Mouse (Mus musculus): ENCODE measurements around the gene Kcnj1. TPM values are rescaled to one million over a fixed set of nuclear protein-coding genes. Genes with fewer than 3 reads are reported as not detected.

Kcnj1 gene
- polyA plus RNA-seq, 1 experiment = 0.03 TPM

DNA sequence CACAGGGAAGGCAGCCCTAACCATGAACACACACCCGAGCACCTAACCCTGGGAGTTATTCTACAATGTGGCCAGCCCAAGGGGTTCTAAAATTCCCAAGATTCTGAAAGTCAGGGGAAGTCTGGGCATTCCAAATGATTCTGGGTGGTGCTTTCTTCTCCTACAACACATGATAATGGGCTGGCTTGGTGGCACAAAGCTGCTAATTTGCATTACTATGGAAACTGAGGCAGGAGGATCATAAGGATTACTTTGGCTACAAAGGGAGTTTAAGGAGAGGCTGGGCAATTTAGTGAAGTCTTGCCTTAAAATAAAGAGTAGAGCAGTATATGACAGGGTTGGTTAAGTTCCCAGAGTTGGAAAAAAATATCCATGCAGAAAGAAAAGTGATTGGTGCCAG lies 42.7 kb downstream of the Kcnj1 start:
- TF ChIP-seq POLR2A (IDR thresholded peaks at IDR 0.05; ENCODE audit: control insufficient read depth, extremely low read depth, insufficient read depth, low read length, poor library complexity) (no peak), CTCF (IDR thresholded peaks at IDR 0.05; ENCODE audit: borderline replicate concordance, control insufficient read depth, extremely low read depth, insufficient read depth, low read length, poor library complexity) (no peak)
- Histone ChIP-seq H3K4me1 (replicated peaks; ENCODE audit: control insufficient read depth, insufficient read depth, low read length) (no peaks in the 10 kb centered on the region), H3K4me3 (ENCODE audit: control insufficient read depth, insufficient read depth, low read length) (no peak overlapping the region), H3K27ac (ENCODE audit: control insufficient read depth, insufficient read depth, low read length) (no peak overlapping the region), H3K36me3 (ENCODE audit: control insufficient read depth, insufficient read depth, low read length) (no peaks in the 10 kb centered on the region), H3K27me3 (ENCODE audit: control insufficient read depth, insufficient read depth, low read length) (no peaks in the 10 kb centered on the region)
- DNase-seq = no peak
- WGBS = 97% methylated on average over 1 of the region's 1 CpGs

- DNase-seq = no peak
- WGBS = 90% methylated on average over 3 of the region's 3 CpGs
- H3K27me3 ChIP-seq (ENCODE audit: control insufficient read depth, insufficient read depth, low read length) = no peaks in the 10 kb centered on the region
- H3K27ac ChIP-seq (ENCODE audit: control insufficient read depth, insufficient read depth, low read length) = no peak overlapping the region
- peaks cover 4% of the 10 kb centered on the region for H3K36me3 ChIP-seq (ENCODE audit: control insufficient read depth, insufficient read depth, low read length)
- H3K4me3 ChIP-seq (ENCODE audit: control insufficient read depth, insufficient read depth, low read length) = no peak overlapping the region
- H3K4me1 ChIP-seq (replicated peaks; ENCODE audit: control insufficient read depth, insufficient read depth, low read length) = no peaks in the 10 kb centered on the region
- TF ChIP-seq CTCF (IDR thresholded peaks at IDR 0.05; ENCODE audit: borderline replicate concordance, control insufficient read depth, extremely low read depth, insufficient read depth, low read length, poor library complexity) (no peak), POLR2A (IDR thresholded peaks at IDR 0.05; ENCODE audit: control insufficient read depth, extremely low read depth, insufficient read depth, low read length, poor library complexity) (no peak)
These were observed 43.7 kb downstream of the Kcnj1 start for GRCm38 (mm10) chr9:32415952-32416351.

- H3K36me3 ChIP-seq (ENCODE audit: control insufficient read depth, insufficient read depth, low read length) = peaks cover 18% of the 10 kb centered on the region
- H3K27ac ChIP-seq (ENCODE audit: control insufficient read depth, insufficient read depth, low read length) = no peak overlapping the region
- H3K27me3 ChIP-seq (ENCODE audit: control insufficient read depth, insufficient read depth, low read length) = no peaks in the 10 kb centered on the region
- DNase-seq = no peak
- WGBS = 85% methylated on average over 8 of the region's 8 CpGs
- no peaks in the 10 kb centered on the region for H3K4me1 ChIP-seq (replicated peaks; ENCODE audit: control insufficient read depth, insufficient read depth, low read length)
- TF ChIP-seq POLR2A (IDR thresholded peaks at IDR 0.05; ENCODE audit: control insufficient read depth, extremely low read depth, insufficient read depth, low read length, poor library complexity) (no peak), CTCF (IDR thresholded peaks at IDR 0.05; ENCODE audit: borderline replicate concordance, control insufficient read depth, extremely low read depth, insufficient read depth, low read length, poor library complexity) (no peak)
- H3K4me3 ChIP-seq (ENCODE audit: control insufficient read depth, insufficient read depth, low read length) = no peak overlapping the region
These were observed 45.3 kb downstream of the Kcnj1 start for GRCm38 (mm10) chr9:32417466-32418116.

DNA sequence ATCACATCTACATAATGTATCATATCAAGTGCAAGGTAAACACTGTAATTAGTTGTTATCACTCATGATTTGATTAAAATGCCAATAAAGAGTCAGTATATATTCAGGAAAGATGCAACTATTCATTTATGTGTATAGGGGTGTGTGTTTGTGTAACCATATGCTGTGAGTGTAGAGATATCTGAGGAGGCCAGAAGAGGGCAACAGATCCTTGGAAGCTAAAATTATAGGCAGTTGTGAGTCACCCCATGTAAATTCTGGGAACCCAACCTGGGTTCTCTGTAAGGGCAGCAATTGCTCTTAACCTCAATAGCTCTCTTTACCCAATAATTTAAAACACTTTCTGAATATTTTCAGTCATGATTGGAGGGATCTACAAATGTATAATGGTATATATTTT lies 48.4 kb downstream of the Kcnj1 start:
- peaks cover 48% of the 10 kb centered on the region for H3K36me3 ChIP-seq (ENCODE audit: control insufficient read depth, insufficient read depth, low read length)
- TF ChIP-seq POLR2A (IDR thresholded peaks at IDR 0.05; ENCODE audit: control insufficient read depth, extremely low read depth, insufficient read depth, low read length, poor library complexity) (no peak), CTCF (IDR thresholded peaks at IDR 0.05; ENCODE audit: borderline replicate concordance, control insufficient read depth, extremely low read depth, insufficient read depth, low read length, poor library complexity) (no peak)
- no peaks in the 10 kb centered on the region for H3K27me3 ChIP-seq (ENCODE audit: control insufficient read depth, insufficient read depth, low read length)
- H3K27ac ChIP-seq (ENCODE audit: control insufficient read depth, insufficient read depth, low read length) = no peak overlapping the region
- no peak overlapping the region for H3K4me3 ChIP-seq (ENCODE audit: control insufficient read depth, insufficient read depth, low read length)
- H3K4me1 ChIP-seq (replicated peaks; ENCODE audit: control insufficient read depth, insufficient read depth, low read length) = no peaks in the 10 kb centered on the region
- no peak for DNase-seq

GRCm38 (mm10) chr9:32425321-32425720 lies 53.0 kb downstream of the Kcnj1 start:
- TF ChIP-seq POLR2A (IDR thresholded peaks at IDR 0.05; ENCODE audit: control insufficient read depth, extremely low read depth, insufficient read depth, low read length, poor library complexity) (no peak), CTCF (IDR thresholded peaks at IDR 0.05; ENCODE audit: borderline replicate concordance, control insufficient read depth, extremely low read depth, insufficient read depth, low read length, poor library complexity) (no peak)
- H3K27ac ChIP-seq (ENCODE audit: control insufficient read depth, insufficient read depth, low read length) = no peak overlapping the region
- no peaks in the 10 kb centered on the region for H3K27me3 ChIP-seq (ENCODE audit: control insufficient read depth, insufficient read depth, low read length)
- whole genome bisulfite sequencing = 92% methylated on average over 7 of the region's 7 CpGs
- no peak overlapping the region for H3K4me3 ChIP-seq (ENCODE audit: control insufficient read depth, insufficient read depth, low read length)
- H3K4me1 ChIP-seq (replicated peaks; ENCODE audit: control insufficient read depth, insufficient read depth, low read length) = no peaks in the 10 kb centered on the region
- H3K36me3 ChIP-seq (ENCODE audit: control insufficient read depth, insufficient read depth, low read length) = peaks cover 88% of the 10 kb centered on the region
- DNase-seq = no peak

DNA sequence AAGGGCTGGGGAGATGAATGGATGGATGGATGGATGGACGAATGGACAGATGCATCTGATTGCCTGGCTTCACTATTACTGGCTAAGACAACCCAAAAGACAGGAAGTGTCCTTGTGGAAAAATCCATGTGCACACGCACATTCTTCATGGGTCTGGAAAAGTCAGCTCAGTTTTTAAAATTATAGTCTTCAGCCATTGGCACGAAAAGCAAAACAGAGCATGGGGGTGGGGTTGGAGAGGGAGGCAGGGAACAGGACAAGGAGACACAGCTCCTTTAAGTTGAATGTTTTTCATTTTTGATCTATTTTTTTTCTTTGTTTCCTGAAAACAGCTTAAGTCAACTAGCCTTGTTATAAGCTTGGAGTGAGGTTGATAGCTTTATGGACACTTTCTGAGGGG lies 58.8 kb downstream of the Kcnj1 start:
- H3K4me1 ChIP-seq (replicated peaks; ENCODE audit: control insufficient read depth, insufficient read depth, low read length) = no peaks in the 10 kb centered on the region
- no peak for TF ChIP-seq POLR2A (IDR thresholded peaks at IDR 0.05; ENCODE audit: control insufficient read depth, extremely low read depth, insufficient read depth, low read length, poor library complexity)
- no peak for TF ChIP-seq CTCF (IDR thresholded peaks at IDR 0.05; ENCODE audit: borderline replicate concordance, control insufficient read depth, extremely low read depth, insufficient read depth, low read length, poor library complexity)

More for the DNA sequence above, 58.8 kb downstream of the Kcnj1 start:
- H3K36me3 ChIP-seq (ENCODE audit: control insufficient read depth, insufficient read depth, low read length) = peaks cover 61% of the 10 kb centered on the region
- WGBS = 97% methylated on average over 3 of the region's 3 CpGs
- no peak overlapping the region for H3K4me3 ChIP-seq (ENCODE audit: control insufficient read depth, insufficient read depth, low read length)
- no peaks in the 10 kb centered on the region for H3K27me3 ChIP-seq (ENCODE audit: control insufficient read depth, insufficient read depth, low read length)
- DNase-seq = no peak
- H3K27ac ChIP-seq (ENCODE audit: control insufficient read depth, insufficient read depth, low read length) = no peak overlapping the region

Data from thymus, adult 2 months (tissue).